Mouse (Mus musculus) monocyte, adult 59 days (primary cell): ENCODE measurements around the gene Gm5891. TPM values are rescaled to one million over a fixed set of nuclear protein-coding genes. Genes with fewer than 3 reads are reported as not detected.

ENCODE experiments used
- total RNA-seq, 2 experiments: library from RNA; stranded (reverse); gene quantifications; one replicate each; pipeline ENCODE4 v1.2.4; 2023

The Gm5891 gene
- not detected for total RNA-seq

GRCm38 (mm10) chr7:21921191-21921590, at the start of gene Gm5891:
Gene Gm5891 (minus strand): TSS chr7:21921291.

Other genes starting within 250 kb of the Gm5891 start
- not detected for gene Gm4175, start 159.8 kb downstream of the Gm5891 start, total RNA-seq
- not detected for gene Gm4177, start 124.6 kb downstream of the Gm5891 start, total RNA-seq
- gene Vmn1r135, start 88.9 kb downstream of the Gm5891 start, total RNA-seq = not detected
- gene Gm5725, start 77.0 kb downstream of the Gm5891 start, total RNA-seq = not detected
- not detected for gene Vmn1r137, start 73.3 kb upstream of the Gm5891 start, total RNA-seq
- gene Vmn1r138, start 107.6 kb upstream of the Gm5891 start, total RNA-seq = not detected
- not detected for gene Gm6176, start 135.0 kb upstream of the Gm5891 start, total RNA-seq
- gene Vmn1r139, start 147.8 kb upstream of the Gm5891 start, total RNA-seq = not detected
- not detected for gene Gm16451, start 197.0 kb upstream of the Gm5891 start, total RNA-seq
- gene Gm10666, start 213.4 kb upstream of the Gm5891 start, total RNA-seq = not detected
- gene Vmn1r142, start 242.7 kb upstream of the Gm5891 start, total RNA-seq = not detected